Mouse (Mus musculus): ENCODE results near the gene Ash1l.

Gene Ash1l

DNA sequence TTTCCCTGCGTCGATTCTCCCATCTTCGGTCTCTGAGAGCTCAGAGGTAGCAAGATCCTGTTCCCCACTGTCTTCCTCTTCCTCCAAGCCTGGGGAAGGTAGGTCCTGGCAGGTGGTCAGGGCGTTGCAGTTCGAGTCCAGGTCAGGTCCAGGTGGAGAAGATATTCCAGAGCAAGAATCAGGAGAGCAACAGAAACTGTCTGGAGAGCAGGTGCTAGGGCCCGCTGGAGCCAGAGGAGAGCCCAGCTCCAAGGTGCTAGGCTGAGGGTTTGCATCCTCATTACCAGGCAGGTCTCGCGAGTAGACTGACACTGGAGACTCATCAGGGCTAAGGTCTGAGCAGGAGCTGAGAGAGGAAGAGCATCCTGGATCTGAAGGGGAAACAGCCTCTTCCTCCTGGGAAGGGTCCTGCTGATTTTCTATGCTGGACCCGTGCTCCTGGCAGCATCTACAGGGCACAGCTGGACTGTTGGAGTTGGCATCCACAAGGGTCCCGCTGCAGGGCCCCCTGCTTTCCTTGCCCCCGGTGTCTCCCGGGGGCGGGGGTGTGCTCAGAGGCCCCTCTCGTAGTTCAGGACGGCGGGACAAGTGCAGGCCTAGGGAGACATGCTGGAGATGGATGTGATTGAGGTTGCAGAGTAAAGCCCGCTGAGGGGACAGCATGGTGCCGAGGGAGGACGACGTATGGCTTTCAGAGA, 141.5 kb downstream of the Ash1l start:
- DNase-seq (ENCODE audit: low spot score in 2 of 2): no peak

GRCm38 (mm10) chr3:89092509-89093090, 142.2 kb downstream of the Ash1l start:
- no peak for DNase-seq (ENCODE audit: low spot score in 2 of 2)

DNA sequence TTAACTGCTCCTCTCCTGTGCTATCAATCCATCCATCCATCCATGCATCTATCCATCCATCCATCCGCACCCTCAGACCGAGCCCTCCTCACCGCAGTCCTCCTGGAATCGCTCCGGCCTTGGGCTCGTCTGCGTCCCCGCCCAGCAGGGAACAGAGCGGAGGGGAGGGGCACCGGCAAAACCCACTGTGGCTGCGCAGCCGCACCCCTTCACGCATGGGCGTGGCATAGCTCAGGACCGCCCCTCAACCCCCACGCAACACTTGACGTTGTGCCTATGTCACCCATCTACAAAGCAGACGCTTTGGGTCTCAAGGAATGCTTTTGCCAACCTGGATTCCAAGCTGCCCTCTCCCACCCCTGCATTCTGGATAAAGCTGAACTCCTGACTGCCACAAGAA, 142.8 kb downstream of the Ash1l start, which contains the start of gene Rusc1:
Rusc1 (minus strand) TSS at position 137 of the 400 bp plus-strand sequence.
- peak; percentile 37 to 43 for DNase-seq (ENCODE audit: low spot score in 2 of 2)

- no peak for DNase-seq (ENCODE audit: low spot score in 2 of 2)
Observed at GRCm38 (mm10) chr3:89094021-89094420, 143.6 kb downstream of the Ash1l start.

DNA sequence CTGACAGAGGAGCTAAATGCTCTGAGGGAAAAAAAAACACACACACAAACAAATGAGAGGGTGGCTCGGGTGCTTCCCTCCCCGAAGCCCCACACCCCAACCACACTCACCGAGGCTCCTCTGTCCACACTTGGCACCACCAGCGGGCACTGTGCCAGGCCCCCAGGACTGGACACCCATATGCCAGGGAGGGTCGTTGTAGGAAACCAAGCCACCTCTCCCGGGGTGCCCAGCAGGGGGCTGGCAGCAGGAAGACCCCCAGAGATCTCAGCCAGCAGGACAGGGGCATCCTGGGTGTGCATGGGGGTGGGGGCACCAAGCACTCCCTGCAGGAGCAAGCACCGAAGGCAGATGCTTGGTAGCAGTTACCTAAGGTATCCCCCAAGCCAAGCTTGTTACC, 150.4 kb downstream of the Ash1l start, which contains the start of gene Gm43738:
Gm43738 (minus strand) TSS at position 289 of the 400 bp plus-strand sequence.
- no peak for DNase-seq (ENCODE audit: low spot score in 2 of 2)

DNA sequence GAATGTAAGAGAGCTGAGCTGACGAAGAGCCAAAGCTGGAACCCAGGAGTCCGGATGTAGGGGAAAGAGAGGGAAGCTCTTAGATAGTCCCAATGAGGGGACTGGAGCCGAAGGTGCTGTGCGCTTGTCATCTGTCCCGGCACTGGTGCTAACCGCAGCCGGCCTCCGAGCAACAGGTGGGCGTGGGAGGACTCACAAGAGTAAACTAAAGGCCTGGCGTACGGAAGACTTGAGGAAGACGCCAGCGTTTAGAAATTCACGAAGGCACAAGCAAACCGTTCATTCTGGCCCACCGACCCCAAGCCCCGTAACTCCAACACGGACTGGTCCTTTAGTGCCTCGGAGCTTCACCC, 151.0 kb downstream of the Ash1l start:
- DNase-seq (ENCODE audit: low spot score in 2 of 2): peak in 1 of 2 experiments; percentile 25

DNA sequence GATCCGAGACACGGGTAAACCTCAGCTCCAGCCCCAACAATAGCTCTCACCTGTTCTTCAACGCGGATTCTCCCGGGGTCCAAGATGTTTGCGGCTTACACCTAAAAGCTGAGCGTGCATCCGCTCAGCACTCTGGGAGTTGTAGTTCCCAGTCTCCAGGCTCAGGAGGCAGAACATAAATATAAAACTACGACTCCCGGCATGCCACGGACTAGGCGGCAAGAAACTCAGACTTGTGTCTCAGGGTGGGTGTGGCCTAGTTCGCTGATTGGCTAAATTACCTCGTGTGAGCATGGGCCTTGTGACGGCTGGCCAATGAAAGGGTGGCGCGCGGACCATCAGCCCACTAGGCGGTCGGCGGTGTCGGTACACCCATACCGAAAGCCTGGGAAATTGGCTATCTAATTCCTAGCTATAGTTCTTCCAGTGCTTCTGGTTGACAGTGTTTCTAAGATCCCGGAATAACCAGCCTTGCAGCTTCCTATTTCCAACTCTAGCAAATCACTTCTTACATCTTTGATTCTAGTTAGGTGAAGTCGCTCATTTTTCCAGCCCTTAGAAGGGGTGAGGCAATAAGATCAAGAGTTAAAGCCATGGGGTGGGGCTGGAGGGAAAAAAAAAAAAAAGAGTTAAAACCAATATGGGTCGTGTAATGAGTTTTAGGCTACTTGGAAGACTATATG, 151.5 kb downstream of the Ash1l start, which contains the start of gene Fdps:
Fdps (minus strand) TSS at position 148 of the 683 bp plus-strand sequence.
- DNase-seq (ENCODE audit: low spot score in 2 of 2): peak; percentile 92 to 93

- no peak for DNase-seq (ENCODE audit: low spot score in 2 of 2)
Observed at GRCm38 (mm10) chr3:89102495-89103290, 152.3 kb downstream of the Ash1l start.

DNA sequence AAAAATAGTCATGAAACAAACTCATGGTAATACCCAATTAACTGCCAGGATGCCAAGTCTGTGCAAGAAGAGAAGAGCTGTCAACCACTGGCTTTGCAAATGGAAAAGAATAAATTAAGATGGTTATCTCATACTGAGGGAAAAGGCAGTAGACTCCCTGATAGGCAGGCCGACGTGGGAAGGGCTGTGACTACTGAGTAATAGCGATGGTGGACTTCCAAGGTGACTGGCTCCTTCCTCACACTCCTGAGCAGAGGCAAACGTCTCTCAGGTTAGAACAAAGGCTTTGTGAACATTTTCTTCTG, 152.8 kb downstream of the Ash1l start:
- DNase-seq (ENCODE audit: low spot score in 2 of 2): no peak

- no peak for DNase-seq (ENCODE audit: low spot score in 2 of 2)
Observed at GRCm38 (mm10) chr3:89106881-89107280, 156.5 kb downstream of the Ash1l start.

- DNase-seq (ENCODE audit: low spot score in 2 of 2): no peak
Observed at GRCm38 (mm10) chr3:89107545-89107944, 157.1 kb downstream of the Ash1l start.

DNA sequence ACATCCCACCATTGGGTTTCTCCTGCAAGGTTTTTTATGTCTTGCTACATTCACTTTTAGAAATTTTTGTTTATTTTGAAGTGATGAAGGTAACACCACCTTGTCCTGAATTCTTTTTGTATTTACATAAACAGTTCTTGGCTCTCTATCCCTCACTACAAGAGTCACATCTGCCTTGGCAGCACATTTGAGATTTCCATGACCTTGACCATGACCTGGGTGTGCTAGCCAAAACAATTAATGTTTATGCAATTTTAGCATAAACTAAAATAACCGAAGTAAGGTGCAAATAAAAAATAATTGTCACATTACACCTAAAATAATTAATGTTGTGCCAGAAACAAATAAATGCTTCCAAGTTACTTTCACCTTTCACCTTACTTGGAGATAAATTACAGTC, 157.7 kb downstream of the Ash1l start:
- DNase-seq (ENCODE audit: low spot score in 2 of 2): no peak

DNA sequence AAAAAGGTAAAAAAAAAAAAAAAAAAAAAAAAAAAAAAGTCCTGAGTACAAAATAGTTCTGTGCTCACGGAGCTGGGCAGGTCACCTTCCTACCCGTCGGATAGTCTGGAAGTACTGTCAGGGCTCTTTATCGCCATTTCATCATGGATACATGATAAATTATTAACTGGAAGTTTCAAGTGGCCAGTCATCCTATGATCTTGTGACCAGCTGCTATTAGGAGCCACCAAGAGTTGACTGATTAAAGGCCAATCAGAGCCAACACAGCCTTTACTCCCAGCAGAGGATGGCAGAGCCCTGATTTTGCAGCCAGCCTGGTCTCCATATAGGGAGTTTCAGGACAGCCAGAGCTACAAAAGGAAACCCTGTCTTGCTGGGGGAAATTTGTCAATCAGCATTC, 162.6 kb downstream of the Ash1l start:
- DNase-seq (ENCODE audit: low spot score in 2 of 2): no peak

DNA sequence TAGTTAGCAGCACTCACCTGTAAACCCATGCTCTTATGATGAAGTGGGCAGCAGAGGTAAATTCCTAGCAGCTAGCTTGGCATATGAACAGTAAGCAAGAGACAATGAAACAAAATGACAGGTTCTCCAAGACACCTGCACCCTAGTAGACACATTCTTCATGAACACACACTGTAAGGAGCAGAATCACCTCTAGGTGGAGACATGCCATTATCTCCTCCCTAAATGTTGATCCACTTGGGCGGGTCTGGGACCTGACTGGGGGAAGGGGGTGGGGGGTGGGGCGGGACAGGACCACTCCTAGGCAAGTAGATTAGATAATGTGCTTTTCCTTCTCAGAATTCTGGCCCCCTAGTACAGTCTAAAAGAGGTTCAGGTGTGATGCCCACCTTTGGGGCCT, 165.1 kb downstream of the Ash1l start:
- DNase-seq (ENCODE audit: low spot score in 2 of 2): peak in 1 of 2 experiments; percentile 41

GRCm38 (mm10) chr3:89123313-89123712, 172.9 kb downstream of the Ash1l start:
- DNase-seq (ENCODE audit: low spot score in 2 of 2): no peak

DNA sequence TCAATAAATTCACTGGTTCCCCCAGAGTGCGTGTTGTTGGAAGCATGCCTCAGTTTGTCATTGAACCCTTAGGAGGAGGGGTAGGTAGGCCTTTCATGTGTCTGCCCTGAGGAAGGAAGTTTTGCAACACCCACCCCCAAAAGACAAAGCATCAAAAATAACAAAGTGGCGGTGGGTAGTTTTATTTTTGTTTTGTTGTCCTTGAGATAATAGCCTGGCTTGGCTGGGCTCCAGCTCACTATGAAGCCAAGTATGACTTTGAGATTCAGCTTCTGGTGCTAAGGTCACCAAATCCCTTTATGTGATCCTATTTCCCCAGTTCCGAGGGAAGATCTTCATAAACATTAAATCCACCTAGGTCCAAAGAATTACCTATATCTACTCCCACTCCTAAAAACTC, 173.8 kb downstream of the Ash1l start:
- DNase-seq (ENCODE audit: low spot score in 2 of 2): no peak

DNA sequence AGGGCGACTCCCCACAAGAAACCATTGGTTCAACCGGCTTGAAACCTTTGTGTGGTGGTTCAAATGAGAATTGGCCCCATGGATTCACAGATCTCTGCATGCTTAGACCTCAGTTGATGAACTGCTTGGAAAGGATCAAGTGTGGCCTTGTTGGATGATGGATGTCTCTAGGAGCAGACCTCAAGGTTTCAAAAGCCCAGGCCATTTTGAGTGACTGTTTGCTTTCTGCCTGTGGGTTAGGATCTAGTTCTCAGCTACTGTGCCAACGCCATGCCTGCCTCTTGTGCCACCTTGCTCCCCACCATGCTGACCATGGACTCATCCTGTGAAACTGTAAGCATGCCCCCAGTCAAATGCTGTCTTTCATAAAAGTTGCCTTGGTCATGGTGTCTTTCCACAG, 175.6 kb downstream of the Ash1l start:
- no peak for DNase-seq (ENCODE audit: low spot score in 2 of 2)
